Mouse (Mus musculus): Measurements from ENCODE around the gene Inafm1. TPM values are rescaled to one million over a fixed set of nuclear protein-coding genes. Genes with fewer than 3 reads are reported as not detected.

Inafm1 gene
- polyA plus RNA-seq, 1 experiment from 2014 or later = 33.8 TPM

Other genes with a start within 250 kb of the Inafm1 start
- 8.2 and 8.4 TPM in 2 replicates for gene Bicra, start 225.7 kb downstream of the Inafm1 start, polyA plus RNA-seq (2015; fragmentation: Nextera tagmentation; extraction: Ambion mirVana)
- gene Zfp541, start 211.8 kb downstream of the Inafm1 start, polyA plus RNA-seq (2015; fragmentation: Nextera tagmentation; extraction: Ambion mirVana) = 0.09 TPM in 2 replicates
- gene Napa, start 175.2 kb downstream of the Inafm1 start, polyA plus RNA-seq (2015; fragmentation: Nextera tagmentation; extraction: Ambion mirVana) = 212 and 237 TPM in 2 replicates
- 37.3 and 42.2 TPM in 2 replicates for gene Kptn, start 153.7 kb downstream of the Inafm1 start, polyA plus RNA-seq (2015; fragmentation: Nextera tagmentation; extraction: Ambion mirVana)
- 0.96 and 1.1 TPM in 2 replicates for gene Slc8a2, start 143.8 kb downstream of the Inafm1 start, polyA plus RNA-seq (2015; fragmentation: Nextera tagmentation; extraction: Ambion mirVana)
- 147 and 160 TPM in 2 replicates for gene Meis3, start 98.5 kb downstream of the Inafm1 start, polyA plus RNA-seq (2015; fragmentation: Nextera tagmentation; extraction: Ambion mirVana)
- 13.5 and 13.8 TPM in 2 replicates for gene Dhx34, start 51.6 kb downstream of the Inafm1 start, polyA plus RNA-seq (2015; fragmentation: Nextera tagmentation; extraction: Ambion mirVana)
- 0.08 and 0.14 TPM in 2 replicates for gene C5ar2, start 29.5 kb downstream of the Inafm1 start, polyA plus RNA-seq (2015; fragmentation: Nextera tagmentation; extraction: Ambion mirVana)
- gene C5ar1, start 14.1 kb downstream of the Inafm1 start, polyA plus RNA-seq (2015; fragmentation: Nextera tagmentation; extraction: Ambion mirVana) = 1.7 and 2.3 TPM in 2 replicates
- 23.9 and 27.9 TPM in 2 replicates for gene Ccdc9, start 13.2 kb upstream of the Inafm1 start, polyA plus RNA-seq (2015; fragmentation: Nextera tagmentation; extraction: Ambion mirVana)
- 24.0 and 24.2 TPM in 2 replicates for gene Bbc3, start 34.8 kb upstream of the Inafm1 start, polyA plus RNA-seq (2015; fragmentation: Nextera tagmentation; extraction: Ambion mirVana)
- gene Sae1, start 114.2 kb upstream of the Inafm1 start, polyA plus RNA-seq (2015; fragmentation: Nextera tagmentation; extraction: Ambion mirVana) = 259 and 260 TPM in 2 replicates
- gene Zc3h4, start 127.3 kb upstream of the Inafm1 start, polyA plus RNA-seq (2015; fragmentation: Nextera tagmentation; extraction: Ambion mirVana) = 17.4 and 18.6 TPM in 2 replicates
- gene Tmem160, start 179.2 kb upstream of the Inafm1 start, polyA plus RNA-seq (2015; fragmentation: Nextera tagmentation; extraction: Ambion mirVana) = 55.9 and 60.8 TPM in 2 replicates
- 2.3 and 2.5 TPM in 2 replicates for gene Npas1, start 204.1 kb upstream of the Inafm1 start, polyA plus RNA-seq (2015; fragmentation: Nextera tagmentation; extraction: Ambion mirVana)